Mouse (Mus musculus) adrenal gland, adult (tissue): ENCODE results near the gene 2900011O08Rik.
A peak's percentile ranks its signal among the peaks of the same experiment; 100 is the strongest.
"Not testable (repeated sequence)": the region's sequence is repeated elsewhere in the genome, so short reads cannot be mapped to it uniquely, and the experiment has no call there.

Experiments
- DNase-seq, 2 experiments: peaks; one replicate each; pipeline ENCODE4 v3.0.0; 2022 to 2023; ENCODE audit warnings: low spot score in 1 of 2; ENCODE audit not compliant: inconsistent age in 2 of 2

Gene 2900011O08Rik

DNA sequence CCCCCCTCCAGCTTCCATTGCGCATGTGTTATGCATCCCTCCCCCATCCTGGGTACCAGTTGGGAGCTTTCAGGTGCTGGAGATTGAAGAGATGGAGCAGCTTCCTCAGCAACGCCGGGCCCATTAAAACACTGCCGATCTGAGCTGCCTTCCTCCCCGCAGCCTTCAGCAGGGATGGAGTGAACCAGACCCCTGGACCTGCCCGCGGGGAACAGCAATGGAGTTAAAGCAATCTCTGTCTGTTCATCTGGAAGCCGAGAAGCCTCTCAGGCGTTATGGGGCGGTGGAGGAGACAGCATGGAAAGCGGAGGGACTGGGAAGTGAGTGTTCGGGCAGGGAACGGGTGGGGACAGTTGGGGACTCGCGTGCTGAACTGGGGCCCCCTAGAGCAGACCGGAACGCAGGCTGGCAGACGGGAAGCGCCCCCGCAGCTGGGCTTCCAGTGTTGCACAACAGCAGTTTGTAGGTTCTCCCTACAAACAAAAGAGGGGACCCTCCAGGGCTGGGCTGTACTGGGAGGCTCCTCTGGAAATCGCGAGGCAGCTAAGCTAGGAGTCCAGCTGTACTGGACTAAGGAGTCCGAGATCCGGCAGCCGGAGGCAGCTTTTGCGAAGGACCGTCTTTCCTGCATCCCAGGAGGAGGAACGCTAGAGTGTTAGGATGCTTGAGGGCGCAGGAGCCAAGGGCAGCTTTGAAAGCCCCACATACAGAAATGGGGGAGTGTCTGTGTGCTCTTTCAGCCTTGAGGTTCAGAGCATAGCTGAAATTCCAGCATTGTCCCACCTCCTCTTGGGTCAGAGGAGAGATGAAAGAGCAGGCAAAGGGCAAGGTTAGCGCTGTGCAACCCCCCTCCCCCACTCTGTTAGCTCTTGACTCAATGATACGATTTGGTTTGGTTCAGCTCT is at the start of gene 2900011O08Rik, which contains the start of gene Ifitm7:
2900011O08Rik (plus strand) TSS at position 31 of the 905 bp plus-strand sequence.
Ifitm7 (minus strand) TSS at position 315 of the 905 bp plus-strand sequence.
- DNase-seq: peak; percentile 10 to 56

GRCm38 (mm10) chr16:13940139-13940846 is 46.1 kb upstream of the 2900011O08Rik start:
- peak; percentile 76 to 87 for DNase-seq

- no peak for DNase-seq
Measured at GRCm38 (mm10) chr16:13940847-13941395, 45.5 kb upstream of the 2900011O08Rik start.

- DNase-seq: no peak
Measured at GRCm38 (mm10) chr16:13944178-13944577, 42.2 kb upstream of the 2900011O08Rik start.

GRCm38 (mm10) chr16:13944752-13945151 is 41.7 kb upstream of the 2900011O08Rik start:
- no peak for DNase-seq

- no peak for DNase-seq
Measured at GRCm38 (mm10) chr16:13945153-13945552, 41.3 kb upstream of the 2900011O08Rik start.

DNA sequence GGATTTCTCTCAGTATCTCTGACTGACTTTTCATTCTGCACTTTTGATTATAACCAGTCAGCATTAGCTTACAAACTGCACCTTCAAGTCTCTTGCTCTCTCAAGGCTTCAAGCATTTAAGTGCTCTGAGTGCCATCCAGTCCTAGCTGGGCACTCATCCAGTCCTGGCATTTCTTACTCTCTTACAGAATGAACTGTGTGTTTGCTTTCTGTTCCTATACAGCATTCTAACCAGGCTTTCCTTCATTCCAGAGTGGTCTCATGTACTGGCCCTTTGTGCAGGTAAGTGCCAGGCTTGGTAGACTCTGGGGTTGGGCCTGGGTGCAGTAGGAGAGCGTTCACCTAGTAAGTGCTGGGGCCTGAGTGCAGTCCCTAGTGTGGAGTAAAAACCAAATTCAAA is 40.1 kb upstream of the 2900011O08Rik start:
- no peak for DNase-seq

DNA sequence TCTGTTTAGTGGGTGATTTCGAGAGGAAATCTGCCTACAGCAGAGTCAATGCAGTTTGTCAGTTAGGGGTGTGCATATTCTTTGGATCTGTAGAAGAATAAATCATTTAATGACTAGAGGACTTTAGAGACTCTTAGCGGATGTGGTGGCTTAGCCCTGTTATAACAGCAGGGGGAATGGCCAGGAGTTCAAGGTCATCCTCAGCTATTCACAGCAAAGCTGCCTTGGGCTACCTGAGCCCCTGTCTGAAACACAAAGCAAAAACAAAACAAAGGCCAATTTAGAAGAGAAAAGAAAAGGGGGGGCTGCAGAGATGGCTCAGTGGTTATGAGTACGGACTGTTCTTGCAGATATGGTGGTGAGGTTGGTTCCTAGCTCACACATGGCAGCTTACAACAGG is 35.2 kb upstream of the 2900011O08Rik start:
- no peak for DNase-seq

GRCm38 (mm10) chr16:13962053-13962452 is 24.4 kb upstream of the 2900011O08Rik start:
- no peak for DNase-seq

GRCm38 (mm10) chr16:13969096-13969495 is 17.3 kb upstream of the 2900011O08Rik start:
- peak; percentile 13 to 64 for DNase-seq

GRCm38 (mm10) chr16:13972051-13972450 is 14.4 kb upstream of the 2900011O08Rik start:
- no peak for DNase-seq

- not testable (repeated sequence) for DNase-seq
Measured at GRCm38 (mm10) chr16:13976358-13976896, 10.0 kb upstream of the 2900011O08Rik start.

- DNase-seq: not testable (repeated sequence)
Measured at GRCm38 (mm10) chr16:13977026-13977425, 9.4 kb upstream of the 2900011O08Rik start.

- not testable (repeated sequence) for DNase-seq
Measured at GRCm38 (mm10) chr16:13981726-13982125, 4.7 kb upstream of the 2900011O08Rik start.

GRCm38 (mm10) chr16:13983161-13983560 is 3.2 kb upstream of the 2900011O08Rik start:
- DNase-seq: no peak

DNA sequence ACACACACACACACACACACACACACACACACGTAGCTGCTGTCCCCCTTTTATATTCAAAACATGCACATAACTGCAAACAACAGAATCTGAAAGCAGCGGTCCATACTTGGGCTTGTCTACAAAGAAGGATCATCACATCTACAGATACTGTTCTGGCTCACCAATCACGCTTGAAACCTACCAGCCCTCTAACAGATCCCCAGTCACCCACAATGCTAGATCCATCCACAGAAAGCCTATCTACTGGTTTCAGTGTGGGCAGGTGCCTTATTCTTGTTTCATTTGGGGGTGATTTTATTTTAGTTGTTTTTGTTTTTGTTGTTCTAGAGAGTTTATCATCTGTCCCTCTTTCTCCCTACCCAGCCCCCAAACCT is 219 bp upstream of the 2900011O08Rik start:
- no peak for DNase-seq

- no peak for DNase-seq
Measured at GRCm38 (mm10) chr16:13992518-13993248, 6.3 kb downstream of the 2900011O08Rik start.

DNA sequence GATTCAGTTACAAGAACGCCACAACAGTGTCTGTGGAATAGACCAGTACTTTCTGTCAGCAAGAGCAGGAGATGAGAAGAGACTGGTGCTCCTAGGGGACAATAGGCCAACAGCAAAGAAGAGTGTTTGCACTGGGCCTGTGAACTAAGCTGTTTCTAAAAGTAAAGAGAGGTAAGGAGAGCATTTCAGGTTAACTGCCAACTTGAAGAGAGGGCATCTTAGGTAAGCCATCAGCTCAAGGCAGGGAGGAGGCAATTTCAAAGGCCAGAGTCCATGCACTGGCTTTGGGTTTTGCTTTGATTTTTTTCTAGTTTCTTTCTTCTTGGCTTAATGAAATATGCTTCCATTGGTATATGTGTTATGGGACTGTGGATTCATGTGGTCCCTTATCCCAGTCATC is 7.7 kb downstream of the 2900011O08Rik start:
- no peak for DNase-seq

DNA sequence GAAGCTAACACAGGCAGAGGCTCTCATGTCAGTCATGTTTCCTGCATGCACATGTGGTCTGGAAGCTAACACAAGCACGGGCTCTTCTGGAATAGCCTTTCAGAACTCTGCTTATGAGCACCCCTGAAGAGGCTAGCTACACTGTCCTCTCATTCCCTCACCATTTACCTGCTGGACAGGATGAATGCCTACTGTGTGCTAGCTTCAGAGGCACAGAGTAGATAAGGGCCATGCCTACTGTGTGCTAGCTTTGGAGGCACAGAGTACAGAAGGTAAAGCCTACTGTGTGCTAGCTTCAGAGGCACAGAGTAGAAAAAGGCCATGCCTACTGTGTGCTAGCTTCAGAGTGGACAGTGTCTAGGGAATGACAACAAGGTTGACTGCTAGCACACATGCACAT is 8.1 kb downstream of the 2900011O08Rik start:
- DNase-seq: no peak

- no peak for DNase-seq
Measured at GRCm38 (mm10) chr16:14003386-14004130, 17.2 kb downstream of the 2900011O08Rik start.
